Mouse (Mus musculus): Measurements from ENCODE around the gene Fam171a2.

Gene Fam171a2

GRCm38 (mm10) chr11:102447497-102447896 lies at the start of gene Fam171a2:
Fam171a2 (minus strand) TSS chr11:102447682.
- peak; percentile 92 to 94 for DNase-seq

GRCm38 (mm10) chr11:102496732-102497131 lies 49.2 kb upstream of the Fam171a2 start:
- no peak for DNase-seq

GRCm38 (mm10) chr11:102496206-102496605 lies 48.7 kb upstream of the Fam171a2 start:
- no peak for DNase-seq

- DNase-seq = no peak
Observed at GRCm38 (mm10) chr11:102495742-102496141, 48.3 kb upstream of the Fam171a2 start.

GRCm38 (mm10) chr11:102495114-102495513 lies 47.6 kb upstream of the Fam171a2 start:
- DNase-seq = no peak

- no peak for DNase-seq
Observed at GRCm38 (mm10) chr11:102494063-102494650, 46.7 kb upstream of the Fam171a2 start.

- DNase-seq = no peak
Observed at GRCm38 (mm10) chr11:102493241-102493640, 45.8 kb upstream of the Fam171a2 start.

GRCm38 (mm10) chr11:102487901-102488300 lies 40.4 kb upstream of the Fam171a2 start:
- no peak for DNase-seq

GRCm38 (mm10) chr11:102486733-102487386 lies 39.4 kb upstream of the Fam171a2 start:
- peak; percentile 39 to 65 for DNase-seq

- DNase-seq = no peak
Observed at GRCm38 (mm10) chr11:102481779-102482178, 34.3 kb upstream of the Fam171a2 start.

- no peak for DNase-seq
Observed at GRCm38 (mm10) chr11:102480897-102481296, 33.4 kb upstream of the Fam171a2 start.

- no peak for DNase-seq
Observed at GRCm38 (mm10) chr11:102480111-102480510, 32.6 kb upstream of the Fam171a2 start.

GRCm38 (mm10) chr11:102479581-102479980 lies 32.1 kb upstream of the Fam171a2 start:
- DNase-seq = no peak

GRCm38 (mm10) chr11:102478671-102479070 lies 31.2 kb upstream of the Fam171a2 start:
- no peak for DNase-seq

GRCm38 (mm10) chr11:102475027-102475426 lies 27.5 kb upstream of the Fam171a2 start:
- DNase-seq = no peak

- DNase-seq = no peak
Observed at GRCm38 (mm10) chr11:102469648-102470357, 22.3 kb upstream of the Fam171a2 start, which contains the start of gene Itga2b. Itga2b (minus strand) TSS chr11:102470122.

- DNase-seq = peak; percentile 91 to 93
Observed at GRCm38 (mm10) chr11:102467041-102467631, 19.7 kb upstream of the Fam171a2 start.

- DNase-seq = peak in 1 of 2 experiments; percentile 36
Observed at GRCm38 (mm10) chr11:102465713-102466436, 18.4 kb upstream of the Fam171a2 start.

GRCm38 (mm10) chr11:102464901-102465300 lies 17.4 kb upstream of the Fam171a2 start:
- no peak for DNase-seq

- no peak for DNase-seq
Observed at GRCm38 (mm10) chr11:102461764-102462163, 14.3 kb upstream of the Fam171a2 start.

GRCm38 (mm10) chr11:102460541-102460940 lies 13.1 kb upstream of the Fam171a2 start:
- no peak for DNase-seq

- peak; percentile 71 to 84 for DNase-seq
Observed at GRCm38 (mm10) chr11:102455740-102456396, 8.4 kb upstream of the Fam171a2 start.

Data from cerebellum, postnatal 25 days (tissue).